Mouse (Mus musculus): Measurements from ENCODE around the gene Prl. TPM values are rescaled to one million over a fixed set of nuclear protein-coding genes. Genes with fewer than 3 reads are reported as not detected.
"Not testable (repeated sequence)": the region's sequence is repeated elsewhere in the genome, so short reads cannot be mapped to it uniquely, and the experiment has no call there.

Prl gene
- polyA plus RNA-seq, 2 experiments, result not detected

GRCm38 (mm10) chr13:27031853-27032240 is 25.5 kb upstream of the Prl start:
- WGBS (ENCODE audit: insufficient replicate concordance), result 78% methylated on average over 1 of the region's 1 CpGs
- no peak overlapping the region for H3K4me2 ChIP-seq (ENCODE audit: low read depth)
- ATAC-seq (ENCODE audit: insufficient read depth) (no peak), DNase-seq (ENCODE audit: low read depth in 3 of 3, low spot score in 3 of 3) (no peak)
- H3K9ac ChIP-seq (replicated peaks), result no peak overlapping the region
- H3K27ac ChIP-seq, result no peak overlapping the region
- TF ChIP-seq EP300 (IDR thresholded peaks at IDR 0.05; ENCODE audit: low read depth) (no peak), CTCF (IDR thresholded peaks at IDR 0.05; ENCODE audit: low read depth) (no peak)
- H3K9me3 ChIP-seq (ENCODE audit: control insufficient read depth, low read length), result no peaks in the 10 kb centered on the region
- H3K4me3 ChIP-seq (ENCODE audit: insufficient read depth in 1 of 2, low read depth in 2 of 2, low read length in 2 of 2), result no peak overlapping the region
- H3K4me1 ChIP-seq (replicated peaks; ENCODE audit: control insufficient read depth in 2 of 2, insufficient read depth in 2 of 2, low read length in 1 of 2), result no peaks in the 10 kb centered on the region
- no peaks in the 10 kb centered on the region for H3K27me3 ChIP-seq (ENCODE audit: control insufficient read depth, insufficient read depth, low read length)
- H3K36me3 ChIP-seq (replicated peaks; ENCODE audit: control insufficient read depth, insufficient read depth, low read depth), result no peaks in the 10 kb centered on the region

- Histone ChIP-seq H3K36me3 (replicated peaks; ENCODE audit: control insufficient read depth, insufficient read depth, low read depth) (no peaks in the 10 kb centered on the region), H3K4me2 (ENCODE audit: low read depth) (no peak overlapping the region), H3K4me1 (replicated peaks; ENCODE audit: control insufficient read depth in 2 of 2, insufficient read depth in 2 of 2, low read length in 1 of 2) (no peaks in the 10 kb centered on the region), H3K27ac (no peak overlapping the region), H3K4me3 (ENCODE audit: insufficient read depth in 1 of 2, low read depth in 2 of 2, low read length in 2 of 2) (no peak overlapping the region), H3K9me3 (ENCODE audit: control insufficient read depth, low read length) (no peaks in the 10 kb centered on the region), H3K9ac (replicated peaks) (no peak overlapping the region), H3K27me3 (ENCODE audit: control insufficient read depth, insufficient read depth, low read length) (no peaks in the 10 kb centered on the region)
- TF ChIP-seq EP300 (IDR thresholded peaks at IDR 0.05; ENCODE audit: low read depth) (no peak), CTCF (IDR thresholded peaks at IDR 0.05; ENCODE audit: low read depth) (no peak)
- DNase-seq (ENCODE audit: low read depth in 3 of 3, low spot score in 3 of 3) (no peak), ATAC-seq (ENCODE audit: insufficient read depth) (no peak)
- WGBS (ENCODE audit: insufficient replicate concordance), result 64% methylated on average over 2 of the region's 2 CpGs
Measured at GRCm38 (mm10) chr13:27032998-27033397, 24.4 kb upstream of the Prl start.

- no peak overlapping the region for H3K9ac ChIP-seq (replicated peaks)
- H3K4me2 ChIP-seq (ENCODE audit: low read depth), result no peak overlapping the region
- WGBS (ENCODE audit: insufficient replicate concordance), result 70% methylated on average over 2 of the region's 2 CpGs
- no peaks in the 10 kb centered on the region for H3K4me1 ChIP-seq (replicated peaks; ENCODE audit: control insufficient read depth in 2 of 2, insufficient read depth in 2 of 2, low read length in 1 of 2)
- H3K9me3 ChIP-seq (ENCODE audit: control insufficient read depth, low read length), result no peaks in the 10 kb centered on the region
- no peak overlapping the region for H3K4me3 ChIP-seq (ENCODE audit: insufficient read depth in 1 of 2, low read depth in 2 of 2, low read length in 2 of 2)
- ATAC-seq (ENCODE audit: insufficient read depth) (no peak), DNase-seq (ENCODE audit: low read depth in 3 of 3, low spot score in 3 of 3) (no peak)
- no peaks in the 10 kb centered on the region for H3K36me3 ChIP-seq (replicated peaks; ENCODE audit: control insufficient read depth, insufficient read depth, low read depth)
- no peak overlapping the region for H3K27ac ChIP-seq
- no peak for TF ChIP-seq CTCF (IDR thresholded peaks at IDR 0.05; ENCODE audit: low read depth)
- TF ChIP-seq EP300 (IDR thresholded peaks at IDR 0.05; ENCODE audit: low read depth), result no peak
- no peaks in the 10 kb centered on the region for H3K27me3 ChIP-seq (ENCODE audit: control insufficient read depth, insufficient read depth, low read length)
Measured at GRCm38 (mm10) chr13:27042185-27042584, 15.2 kb upstream of the Prl start.

GRCm38 (mm10) chr13:27043326-27043725 is 14.0 kb upstream of the Prl start:
- no peaks in the 10 kb centered on the region for H3K4me1 ChIP-seq (replicated peaks; ENCODE audit: control insufficient read depth in 2 of 2, insufficient read depth in 2 of 2, low read length in 1 of 2)
- H3K27ac ChIP-seq, result no peak overlapping the region
- ATAC-seq (ENCODE audit: insufficient read depth), result no peak
- no peak for DNase-seq (ENCODE audit: low read depth in 3 of 3, low spot score in 3 of 3)
- no peaks in the 10 kb centered on the region for H3K9me3 ChIP-seq (ENCODE audit: control insufficient read depth, low read length)
- WGBS (ENCODE audit: insufficient replicate concordance), result 55% methylated on average over 1 of the region's 1 CpGs
- TF ChIP-seq EP300 (IDR thresholded peaks at IDR 0.05; ENCODE audit: low read depth) (no peak), CTCF (IDR thresholded peaks at IDR 0.05; ENCODE audit: low read depth) (no peak)
- no peaks in the 10 kb centered on the region for H3K36me3 ChIP-seq (replicated peaks; ENCODE audit: control insufficient read depth, insufficient read depth, low read depth)
- H3K4me3 ChIP-seq (ENCODE audit: insufficient read depth in 1 of 2, low read depth in 2 of 2, low read length in 2 of 2), result no peak overlapping the region
- no peak overlapping the region for H3K9ac ChIP-seq (replicated peaks)
- no peaks in the 10 kb centered on the region for H3K27me3 ChIP-seq (ENCODE audit: control insufficient read depth, insufficient read depth, low read length)
- H3K4me2 ChIP-seq (ENCODE audit: low read depth), result no peak overlapping the region

- Histone ChIP-seq H3K27ac (no peak overlapping the region), H3K4me1 (replicated peaks; ENCODE audit: control insufficient read depth in 2 of 2, insufficient read depth in 2 of 2, low read length in 1 of 2) (no peaks in the 10 kb centered on the region), H3K4me3 (ENCODE audit: insufficient read depth in 1 of 2, low read depth in 2 of 2, low read length in 2 of 2) (no peak overlapping the region), H3K36me3 (replicated peaks; ENCODE audit: control insufficient read depth, insufficient read depth, low read depth) (no peaks in the 10 kb centered on the region), H3K27me3 (ENCODE audit: control insufficient read depth, insufficient read depth, low read length) (no peaks in the 10 kb centered on the region), H3K4me2 (ENCODE audit: low read depth) (no peak overlapping the region), H3K9me3 (ENCODE audit: control insufficient read depth, low read length) (no peaks in the 10 kb centered on the region), H3K9ac (replicated peaks) (no peak overlapping the region)
- 54% methylated on average over 7 of the region's 7 CpGs for WGBS (ENCODE audit: insufficient replicate concordance)
- DNase-seq (ENCODE audit: low read depth in 3 of 3, low spot score in 3 of 3), result no peak
- no peak for TF ChIP-seq CTCF (IDR thresholded peaks at IDR 0.05; ENCODE audit: low read depth)
- TF ChIP-seq EP300 (IDR thresholded peaks at IDR 0.05; ENCODE audit: low read depth), result no peak
- no peak for ATAC-seq (ENCODE audit: insufficient read depth)
Measured at GRCm38 (mm10) chr13:27059177-27059576, 1.8 kb downstream of the Prl start.

- H3K4me1 ChIP-seq (replicated peaks; ENCODE audit: control insufficient read depth in 2 of 2, insufficient read depth in 2 of 2, low read length in 1 of 2); H3K36me3 ChIP-seq (replicated peaks; ENCODE audit: control insufficient read depth, insufficient read depth, low read depth); DNase-seq (ENCODE audit: low read depth in 3 of 3, low spot score in 3 of 3); ATAC-seq (ENCODE audit: insufficient read depth); H3K4me2 ChIP-seq (ENCODE audit: low read depth); H3K27me3 ChIP-seq (ENCODE audit: control insufficient read depth, insufficient read depth, low read length); H3K9ac ChIP-seq (replicated peaks); H3K9me3 ChIP-seq (ENCODE audit: control insufficient read depth, low read length); H3K4me3 ChIP-seq (ENCODE audit: insufficient read depth in 1 of 2, low read depth in 2 of 2, low read length in 2 of 2); H3K27ac ChIP-seq: not testable (repeated sequence)
- 75% methylated on average over 5 of the region's 5 CpGs for WGBS (ENCODE audit: insufficient replicate concordance)
Measured at GRCm38 (mm10) chr13:27093890-27094289, 36.5 kb downstream of the Prl start, which contains the start of gene Prl3d1. Gene Prl3d1 (plus strand): TSS chr13:27094190.

Other genes starting within 250 kb of the Prl start
- not detected in 2 replicates for gene Prl3d1, start 36.6 kb downstream of the Prl start, polyA plus RNA-seq (2012; rRNA removed)
- not detected in 2 replicates for gene Prl3d1, start 36.6 kb downstream of the Prl start, polyA plus RNA-seq (2014; fragmentation: Nextera tagmentation; extraction: Ambion mirVana)
- gene Prl3d2, start 64.1 kb downstream of the Prl start, polyA plus RNA-seq (2012; rRNA removed), result not detected in 2 replicates
- not detected in 2 replicates for gene Prl3d2, start 64.1 kb downstream of the Prl start, polyA plus RNA-seq (2014; fragmentation: Nextera tagmentation; extraction: Ambion mirVana)
- gene Prl3d3, start 99.2 kb downstream of the Prl start, polyA plus RNA-seq (2012; rRNA removed), result not detected in 2 replicates
- not detected in 2 replicates for gene Prl3d3, start 99.2 kb downstream of the Prl start, polyA plus RNA-seq (2014; fragmentation: Nextera tagmentation; extraction: Ambion mirVana)
- not detected in 2 replicates for gene Prl3c1, start 139.1 kb downstream of the Prl start, polyA plus RNA-seq (2012; rRNA removed)
- not detected in 2 replicates for gene Prl3c1, start 139.1 kb downstream of the Prl start, polyA plus RNA-seq (2014; fragmentation: Nextera tagmentation; extraction: Ambion mirVana)
- 0.19 TPM in 1 of 2 replicates, not detected in the other for gene Prl3b1, start 184.3 kb downstream of the Prl start, polyA plus RNA-seq (2012; rRNA removed)
- gene Prl3b1, start 184.3 kb downstream of the Prl start, polyA plus RNA-seq (2014; fragmentation: Nextera tagmentation; extraction: Ambion mirVana), result not detected in 2 replicates
- not detected in 2 replicates for gene Prl3a1, start 201.9 kb downstream of the Prl start, polyA plus RNA-seq (2012; rRNA removed)
- not detected in 2 replicates for gene Prl3a1, start 201.9 kb downstream of the Prl start, polyA plus RNA-seq (2014; fragmentation: Nextera tagmentation; extraction: Ambion mirVana)

All from liver, embryonic 14.5 days (tissue).